Mouse (Mus musculus): ENCODE measurements around the gene Focad.

DNA sequence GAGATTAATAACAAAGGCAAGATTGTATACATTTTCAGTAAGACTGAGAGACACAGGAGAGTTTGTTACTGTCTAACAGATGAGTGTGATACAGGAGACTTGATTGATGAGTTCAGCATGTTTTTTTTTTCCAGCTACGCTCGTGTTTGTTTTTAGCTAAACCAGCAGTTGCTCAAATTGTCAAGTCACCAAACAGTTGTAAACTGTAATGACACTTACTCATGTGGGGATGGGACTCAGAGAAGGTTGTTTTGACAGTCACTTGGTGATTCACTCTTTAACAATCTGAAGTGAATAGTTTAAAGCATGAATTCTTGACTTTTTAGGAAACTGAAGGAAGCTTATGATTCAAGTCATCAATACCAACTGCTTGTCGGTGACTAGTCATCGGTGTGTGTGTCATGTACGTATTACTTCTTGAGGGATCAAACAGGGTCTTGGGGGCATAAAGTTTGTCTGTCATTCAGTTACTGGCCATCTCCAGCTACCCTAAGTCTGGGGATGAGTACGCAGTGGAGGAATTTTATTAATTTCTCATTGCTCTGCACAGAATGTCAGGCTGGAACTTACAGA is 342.2 kb downstream of the Focad start:
- TF ChIP-seq CTCF (IDR thresholded peaks at IDR 0.05; ENCODE audit: low read depth) = no peak
- no peak for TF ChIP-seq EP300 (IDR thresholded peaks at IDR 0.05; ENCODE audit: low read depth)
